Mouse (Mus musculus) small intestine, adult 2 months (tissue): ENCODE measurements around the gene Mybl2. TPM values are rescaled to one million over a fixed set of nuclear protein-coding genes. Genes with fewer than 3 reads are reported as not detected.
A peak's percentile ranks its signal among the peaks of the same experiment; 100 is the strongest.

Experiments used
- H3K27ac ChIP-seq: fragments of 200-500 bp; 2 replicates; pipeline ENCODE4 v1.5.1; 2012; ENCODE audit warnings: low read depth, low read length, control low read depth, inconsistent platforms; ENCODE audit not compliant: insufficient read depth
- H3K27me3 ChIP-seq: fragments of 200-500 bp; 2 replicates; pipeline ENCODE4 v1.6.1; 2012; ENCODE audit warnings: mild to moderate bottlenecking, moderate library complexity, low read length, inconsistent platforms; ENCODE audit not compliant: control insufficient read depth, insufficient read depth
- H3K36me3 ChIP-seq: fragments of 200-500 bp; 2 replicates; pipeline ENCODE4 v1.6.1; 2012; ENCODE audit warnings: mild to moderate bottlenecking, low read length, control low read depth, inconsistent platforms; ENCODE audit not compliant: control insufficient read depth, insufficient read depth
- H3K4me1 ChIP-seq: fragments of 200-500 bp; 2 replicates; pipeline ENCODE4 v1.6.1; 2012; ENCODE audit warnings: low read length, inconsistent platforms, mixed read lengths; ENCODE audit not compliant: control insufficient read depth, insufficient read depth, insufficient read length
- H3K4me3 ChIP-seq: fragments of 200-500 bp; 2 replicates; pipeline ENCODE4 v1.5.1; 2012; ENCODE audit warnings: low read depth, mild to moderate bottlenecking, control low read depth, inconsistent platforms, low read length, moderate library complexity
- CTCF ChIP-seq: fragments of 200-500 bp; IDR thresholded peaks from 2 replicates; pipeline ENCODE4 v1.5.1; 2012; ENCODE audit warnings: low read depth, mild to moderate bottlenecking, control low read depth, inconsistent platforms, low read length, moderate library complexity, mixed read lengths; ENCODE audit not compliant: insufficient replicate concordance, insufficient read length; ENCODE audit errors: extremely low read depth
- POLR2A ChIP-seq: fragments of 200-500 bp; IDR thresholded peaks from 2 replicates; pipeline ENCODE4 v1.6.1; 2012; ENCODE audit warnings: low read depth, mild to moderate bottlenecking, control low read depth, inconsistent platforms, low read length, moderate library complexity
- WGBS: fragments of 180-500 bp; shearing (Covaris S2); methylation state at CpG from one replicate; pipeline ENCODE4 v1.1.7; 2018; 5-methylcytosine and 5-hydroxymethylcytosine counted together
- polyA plus RNA-seq: library from polyadenylated mRNA; depleted of rRNA; stranded (reverse); fragments of >200 nt; gene quantifications from 2 replicates; pipeline ENCODE4 v1.2.3, GENCODE M21; 2012

The Mybl2 gene
- polyA plus RNA-seq, 1 experiment, result 5.6 TPM

DNA sequence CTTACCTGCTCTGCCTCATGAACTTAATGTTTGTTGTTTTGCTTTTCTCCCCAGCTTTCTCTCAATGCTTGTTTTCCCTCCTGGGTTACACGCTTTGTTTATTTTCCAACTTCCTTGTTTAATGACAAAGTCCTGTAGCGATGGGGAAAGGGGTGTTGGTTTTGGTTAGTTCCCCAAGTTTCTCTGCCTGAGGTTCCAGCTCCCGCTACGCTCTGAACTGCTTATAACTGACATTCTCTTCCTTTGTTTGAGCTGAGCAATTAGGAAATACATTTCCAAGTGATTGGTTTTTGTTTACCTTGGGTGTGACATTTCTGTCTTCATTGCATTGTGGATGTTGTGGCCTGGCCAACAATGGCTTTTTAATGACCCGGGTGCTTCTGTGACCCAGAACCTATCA is 46.1 kb downstream of the Mybl2 start:
- no peak for TF ChIP-seq POLR2A
- no peak for TF ChIP-seq CTCF
- no peaks in the 10 kb centered on the region; the same call in 1 of the 2 replicates for H3K4me1 ChIP-seq
- H3K27ac ChIP-seq, result no peak overlapping the region
- no peak overlapping the region for H3K4me3 ChIP-seq
- 12% methylated on average over 5 of the region's 5 CpGs for WGBS
- H3K36me3 ChIP-seq, result no peaks in the 10 kb centered on the region
- H3K27me3 ChIP-seq, result no peaks in the 10 kb centered on the region

DNA sequence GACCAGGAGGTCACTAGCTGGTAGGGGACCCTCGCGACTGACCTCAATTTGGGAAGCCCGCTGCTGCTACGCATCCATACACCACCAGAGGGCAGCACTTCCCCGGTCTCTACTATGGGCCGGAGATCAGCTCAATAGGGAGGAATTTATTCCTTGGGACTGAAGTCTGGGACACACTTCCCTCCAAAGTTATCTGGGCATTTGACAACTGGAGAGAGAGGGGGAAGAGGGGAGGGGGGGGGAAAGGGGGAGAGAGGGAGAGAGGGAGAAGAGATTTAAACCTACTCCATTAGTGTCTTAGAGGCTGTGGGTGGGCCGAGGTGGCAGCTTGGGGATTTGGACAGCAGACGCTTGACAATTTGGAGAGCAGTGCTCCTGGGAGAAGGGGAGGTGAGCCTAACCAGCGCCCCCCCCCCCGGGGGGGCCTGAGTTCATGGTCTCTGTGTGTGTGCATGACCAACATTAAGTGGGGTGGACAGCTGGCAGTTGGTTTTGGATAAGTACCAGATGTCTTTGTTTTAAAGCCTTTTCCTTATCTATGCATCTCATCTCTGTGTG is 47.2 kb downstream of the Mybl2 start:
- 14% methylated on average over 10 of the region's 10 CpGs for WGBS
- Histone ChIP-seq H3K4me3 (no peak overlapping the region), H3K27ac (no peak overlapping the region), H3K36me3 (no peaks in the 10 kb centered on the region), H3K27me3 (no peaks in the 10 kb centered on the region), H3K4me1 (no peaks in the 10 kb centered on the region; the same call in 1 of the 2 replicates)
- TF ChIP-seq CTCF (peak; percentile 80; the same call in 1 of the 2 replicates), POLR2A (no peak)

DNA sequence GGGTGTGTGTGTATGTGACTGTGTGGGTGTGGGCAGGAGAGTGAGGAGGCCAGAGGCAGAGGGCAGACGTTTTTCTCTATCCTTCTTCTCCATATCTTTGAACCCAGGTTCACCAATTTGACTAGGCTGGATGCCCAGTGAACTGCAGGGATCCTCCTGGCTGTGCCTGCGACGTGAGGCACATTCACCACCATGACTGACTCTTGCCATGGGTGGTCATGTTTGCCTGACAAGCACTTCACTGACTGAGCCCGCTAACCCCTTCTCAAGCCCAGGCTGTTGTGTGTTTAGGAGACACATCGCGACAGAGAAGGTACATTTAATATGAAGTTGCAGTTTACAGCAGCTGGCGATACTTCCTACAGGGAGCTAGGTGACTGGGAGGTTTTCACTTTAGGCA is 47.7 kb downstream of the Mybl2 start:
- no peaks in the 10 kb centered on the region; the same call in 1 of the 2 replicates for H3K4me1 ChIP-seq
- 52% methylated on average over 7 of the region's 7 CpGs for WGBS

DNA sequence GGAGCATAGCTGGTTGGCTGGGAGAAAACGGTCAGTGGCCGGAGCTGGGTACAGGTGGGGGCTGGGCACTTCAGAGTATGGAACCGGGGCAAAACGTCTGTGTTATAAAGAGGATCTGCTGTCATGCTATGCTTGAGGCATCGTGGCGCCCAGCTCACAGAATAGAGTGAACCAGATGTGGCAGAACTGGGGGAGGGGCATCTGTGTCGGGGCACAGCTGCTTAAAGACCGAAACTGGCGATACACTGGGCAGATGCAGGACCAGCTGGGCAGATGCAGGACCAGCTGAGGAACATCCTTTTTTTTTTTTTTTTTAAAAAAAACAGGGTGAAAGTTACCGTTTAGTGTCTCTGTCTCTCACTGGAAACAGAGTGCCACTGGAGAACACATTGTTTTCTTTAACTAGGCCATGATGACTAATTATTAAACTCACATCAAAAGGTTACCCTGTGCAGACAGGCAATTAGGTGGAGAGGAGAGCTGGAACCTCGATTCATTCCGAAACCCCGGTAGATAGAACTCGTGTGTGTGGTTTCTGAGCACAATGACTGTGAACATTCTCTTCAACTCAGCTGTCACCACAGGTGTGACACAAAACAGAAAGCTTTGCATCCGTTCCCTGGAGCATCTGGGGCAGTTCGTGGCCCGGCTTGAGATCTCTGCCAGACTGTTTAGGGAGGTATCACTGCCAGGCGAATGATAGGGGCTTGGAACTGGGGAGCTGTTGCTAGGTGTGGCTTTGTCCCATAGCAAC is 48.6 kb downstream of the Mybl2 start:
- Histone ChIP-seq H3K4me1 (no peaks in the 10 kb centered on the region; the same call in 1 of the 2 replicates), H3K27ac (peak overlapping the region; percentile 37; the same call in 1 of the 2 replicates), H3K4me3 (no peak overlapping the region), H3K27me3 (no peaks in the 10 kb centered on the region), H3K36me3 (no peaks in the 10 kb centered on the region)
- TF ChIP-seq CTCF (no peak), POLR2A (no peak)
- WGBS, result 41% methylated on average over 18 of the region's 18 CpGs

More for the DNA sequence above, 47.7 kb downstream of the Mybl2 start:
- Histone ChIP-seq H3K36me3 (no peaks in the 10 kb centered on the region), H3K27ac (no peak overlapping the region), H3K4me3 (no peak overlapping the region), H3K27me3 (no peaks in the 10 kb centered on the region)
- TF ChIP-seq CTCF, result no peak
- TF ChIP-seq POLR2A, result no peak

DNA sequence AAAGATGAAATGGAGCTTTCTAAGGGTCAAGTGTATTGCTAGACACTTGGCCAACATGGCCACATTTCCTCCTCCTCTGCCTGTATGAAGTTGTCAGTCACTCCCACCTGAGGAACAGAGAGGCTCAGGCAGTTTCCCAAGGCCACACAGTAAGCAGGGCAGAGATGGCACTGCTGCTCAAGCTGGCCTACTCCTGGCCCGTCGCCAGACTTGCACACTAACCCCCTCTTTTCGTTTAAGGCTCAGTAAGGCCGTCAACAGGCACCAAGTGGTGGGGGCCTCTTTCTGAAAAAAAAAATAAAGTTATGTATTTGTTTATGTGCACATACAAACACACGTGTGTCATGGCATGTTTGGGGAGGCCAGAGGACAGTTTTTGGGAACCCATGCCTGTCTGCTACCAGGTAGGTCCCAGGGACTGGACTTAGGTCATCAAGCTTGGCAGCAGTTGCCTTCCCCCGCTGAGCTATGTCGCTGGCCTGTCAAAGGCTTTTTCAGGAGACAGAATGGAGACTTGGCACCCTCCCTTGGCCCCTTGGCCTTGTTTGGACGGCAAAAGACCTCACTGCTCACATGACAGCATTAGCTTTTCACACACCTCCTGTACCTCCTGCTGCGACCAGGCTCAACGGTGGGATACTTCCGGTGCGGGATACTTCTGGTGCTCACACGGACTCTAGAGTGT is 49.7 kb downstream of the Mybl2 start:
- no peaks in the 10 kb centered on the region for H3K36me3 ChIP-seq
- no peaks in the 10 kb centered on the region for H3K27me3 ChIP-seq
- 84% methylated on average over 13 of the region's 13 CpGs for WGBS
- TF ChIP-seq POLR2A, result no peak
- no peak overlapping the region for H3K4me3 ChIP-seq
- H3K4me1 ChIP-seq, result no peaks in the 10 kb centered on the region; the same call in 1 of the 2 replicates
- H3K27ac ChIP-seq, result no peak overlapping the region; the same call in 1 of the 2 replicates

DNA sequence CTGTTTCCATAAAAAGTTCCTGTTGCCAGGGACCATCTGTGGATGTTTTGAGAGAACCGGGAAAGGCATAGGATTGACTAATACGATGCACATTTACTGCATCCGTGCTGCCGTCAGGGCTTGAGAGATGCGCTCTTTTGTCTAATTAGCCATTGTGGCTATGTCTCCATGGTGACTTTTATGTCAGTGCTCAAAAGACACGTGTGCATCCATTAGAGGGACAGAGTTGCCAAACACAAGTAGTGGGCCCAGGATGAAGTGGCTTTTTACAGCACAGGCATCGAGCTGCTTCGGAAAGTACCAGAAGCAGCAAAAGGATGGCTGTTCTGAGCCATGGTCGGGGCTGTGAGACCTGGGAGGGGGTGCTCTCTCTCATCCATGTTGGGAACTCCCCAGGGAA is 53.9 kb downstream of the Mybl2 start:
- no peaks in the 10 kb centered on the region for H3K4me1 ChIP-seq
- H3K27me3 ChIP-seq, result no peaks in the 10 kb centered on the region
- H3K4me3 ChIP-seq, result no peak overlapping the region
- 83% methylated on average over 9 of the region's 9 CpGs for WGBS
- H3K36me3 ChIP-seq, result no peaks in the 10 kb centered on the region
- TF ChIP-seq POLR2A (no peak), CTCF (no peak)
- H3K27ac ChIP-seq, result no peak overlapping the region

DNA sequence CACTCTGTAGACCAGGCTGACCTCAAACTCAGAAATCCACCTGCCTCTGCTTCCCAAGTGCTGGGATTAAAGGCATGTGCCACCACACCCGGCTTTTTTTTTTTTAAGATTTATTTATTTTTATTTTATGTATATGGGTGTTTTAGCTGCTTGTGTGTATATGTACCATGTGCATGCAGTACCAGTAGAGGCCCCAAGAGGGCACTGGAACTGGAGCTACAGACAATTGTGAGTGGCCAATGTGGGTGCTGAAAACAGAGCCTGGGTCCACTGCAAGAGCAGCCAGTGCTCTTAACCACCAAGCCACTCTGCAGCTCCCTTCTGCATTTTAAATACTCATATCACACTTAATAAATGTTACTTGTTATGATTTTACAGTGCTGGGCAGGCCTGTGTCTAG is 56.2 kb downstream of the Mybl2 start:
- no peak for TF ChIP-seq POLR2A
- TF ChIP-seq CTCF, result no peak
- no peaks in the 10 kb centered on the region for H3K27me3 ChIP-seq
- no peak overlapping the region for H3K4me3 ChIP-seq
- no peaks in the 10 kb centered on the region for H3K4me1 ChIP-seq
- no peaks in the 10 kb centered on the region for H3K36me3 ChIP-seq
- no peak overlapping the region for H3K27ac ChIP-seq
- WGBS, result 97% methylated on average over 1 of the region's 1 CpGs
